Mouse (Mus musculus): ENCODE data around the gene Dot1l. TPM values are rescaled to one million over a fixed set of nuclear protein-coding genes. Genes with fewer than 3 reads are reported as not detected.
"Not testable (repeated sequence)": the region's sequence is repeated elsewhere in the genome, so short reads cannot be mapped to it uniquely, and the experiment has no call there.

The Dot1l gene
- total RNA-seq, 2 experiments from 2014 or later: 59.1 to 66.7 TPM

DNA sequence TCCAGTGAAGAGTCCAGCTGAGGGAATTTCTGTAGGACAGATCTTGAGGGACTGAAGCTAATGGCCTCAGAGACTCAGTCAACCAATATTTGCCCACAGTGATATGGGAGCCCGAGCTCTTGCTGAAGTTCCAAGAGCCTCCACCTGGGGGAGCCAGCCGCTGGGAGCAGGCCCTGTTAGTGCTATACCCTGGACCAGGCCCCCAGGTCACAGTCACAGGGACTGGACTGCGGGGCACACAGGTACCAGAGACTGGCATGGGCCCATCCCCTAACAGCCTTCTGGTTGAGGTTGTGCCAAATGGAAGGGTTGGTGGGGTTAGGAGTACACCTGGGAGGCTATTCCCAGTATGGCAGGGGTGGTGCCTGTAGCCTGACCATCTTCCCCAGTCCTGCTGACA, 50.9 kb downstream of the Dot1l start:
- DNase-seq (ENCODE audit: low spot score in 2 of 2): peak; percentile 76 to 81
- intact Hi-C loops (cut with DNase I): loop anchor here (5.0 kb wide), 1 partner anchor 71 kb away; no protein-coding TSS in a partner anchor

DNA sequence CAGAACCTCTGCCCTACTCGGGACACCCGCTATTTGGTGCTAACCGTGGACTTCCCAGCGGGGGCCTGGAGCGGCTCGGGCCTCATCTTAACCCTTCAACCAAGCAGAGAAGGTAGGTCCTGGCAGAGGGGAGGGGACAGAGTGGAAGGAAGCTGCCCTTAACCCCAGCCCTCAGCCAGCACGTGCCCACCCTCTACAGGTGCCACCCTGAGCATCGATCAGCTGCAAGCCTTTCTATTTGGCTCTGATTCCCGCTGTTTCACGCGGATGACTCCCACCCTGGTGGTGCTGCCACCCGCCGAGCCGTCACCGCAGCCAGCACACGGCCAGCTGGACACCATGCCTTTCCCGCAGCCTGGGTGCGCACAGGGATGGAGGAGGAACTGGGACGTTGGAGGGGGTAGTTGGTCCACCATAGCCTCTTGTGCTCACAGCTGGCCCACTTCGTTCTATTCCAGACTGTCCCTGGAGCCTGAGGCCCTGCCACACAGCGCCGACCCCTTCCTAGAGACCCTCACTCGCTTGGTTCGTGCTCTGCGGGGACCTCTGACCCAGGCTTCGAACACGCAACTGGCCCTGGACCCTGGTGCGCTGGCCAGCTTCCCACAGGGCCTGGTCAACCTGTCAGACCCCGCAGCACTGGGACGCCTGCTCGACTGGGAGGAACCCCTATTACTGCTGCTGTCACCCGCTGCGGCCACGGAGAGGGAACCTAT, 51.5 kb downstream of the Dot1l start:
- intact Hi-C loops (cut with DNase I): loop anchor here (5.0 kb wide), 1 partner anchor 71 kb away; no protein-coding TSS in a partner anchor
- no peak for DNase-seq (ENCODE audit: low spot score in 2 of 2)

DNA sequence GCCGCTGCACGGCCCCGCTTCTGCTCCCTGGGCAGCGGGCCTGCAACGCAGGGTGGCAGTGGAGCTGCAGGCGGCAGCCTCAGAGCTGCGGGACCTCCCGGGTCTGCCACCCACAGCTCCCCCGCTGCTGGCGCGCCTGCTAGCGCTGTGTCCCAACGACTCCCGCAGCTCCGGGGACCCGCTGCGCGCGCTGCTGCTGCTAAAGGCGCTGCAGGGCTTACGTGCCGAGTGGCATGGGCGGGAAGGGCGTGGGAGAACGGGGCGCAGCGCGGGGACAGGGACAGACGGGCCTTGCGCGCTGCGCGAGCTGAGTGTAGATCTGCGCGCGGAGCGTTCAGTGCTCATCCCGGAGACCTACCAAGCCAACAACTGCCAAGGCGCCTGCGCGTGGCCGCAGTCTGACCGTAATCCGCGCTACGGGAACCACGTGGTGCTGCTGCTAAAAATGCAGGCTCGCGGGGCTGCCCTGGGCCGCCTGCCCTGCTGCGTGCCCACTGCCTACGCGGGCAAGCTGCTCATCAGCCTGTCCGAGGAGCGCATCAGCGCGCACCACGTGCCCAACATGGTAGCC, 52.1 kb downstream of the Dot1l start:
- intact Hi-C loops (cut with DNase I): loop anchor here (5.0 kb wide), 1 partner anchor 70 kb away; no protein-coding TSS in a partner anchor

DNA sequence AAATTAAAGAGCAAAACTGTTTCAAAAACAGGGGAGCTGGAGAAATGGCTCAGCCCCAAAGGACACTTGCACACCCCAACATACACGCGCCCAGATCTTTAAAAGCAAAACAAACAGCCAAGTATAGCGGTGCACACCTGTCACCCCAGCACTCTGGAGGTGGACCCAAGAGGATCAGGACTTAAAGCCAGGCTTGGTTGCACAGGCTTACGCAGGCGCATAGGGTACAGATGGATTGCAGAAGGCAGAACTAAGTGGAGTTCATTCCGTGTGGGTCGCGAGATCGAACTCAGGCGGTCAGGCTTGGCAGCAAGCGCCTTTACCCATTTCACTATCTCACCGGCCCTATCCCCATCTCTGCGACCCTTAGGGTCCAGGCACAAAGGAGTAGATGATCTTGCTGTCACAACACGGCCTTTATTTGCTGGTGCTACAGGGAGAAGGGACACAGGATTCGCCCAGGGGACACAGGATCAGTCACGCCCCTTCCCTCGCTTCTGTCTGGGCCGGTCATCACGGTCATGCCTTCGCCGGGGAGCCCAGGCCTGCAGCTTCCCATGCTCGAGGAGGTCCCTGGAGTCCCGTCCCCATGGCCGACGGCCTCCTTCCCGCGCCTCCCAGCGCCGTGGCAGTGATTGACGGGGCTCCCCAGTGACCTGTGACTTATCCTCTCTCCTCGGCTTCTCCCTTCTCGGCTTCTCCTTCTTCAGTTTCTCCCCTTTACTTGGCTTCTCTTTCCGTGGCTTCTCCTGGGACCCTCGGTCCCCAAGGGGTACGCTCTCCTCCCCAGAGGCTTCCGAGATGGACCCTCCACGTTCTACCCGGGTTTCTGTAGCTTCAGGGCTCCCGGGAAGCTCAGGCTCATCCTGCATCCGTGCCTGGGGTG, 53.3 kb downstream of the Dot1l start:
- intact Hi-C loops (cut with DNase I): loop anchor here (5.0 kb wide), 1 partner anchor 69 kb away; no protein-coding TSS in a partner anchor
- DNase-seq (ENCODE audit: low spot score in 2 of 2): no peak

More for the DNA sequence above, 52.1 kb downstream of the Dot1l start:
- DNase-seq (ENCODE audit: low spot score in 2 of 2): peak; percentile 89 to 94

DNA sequence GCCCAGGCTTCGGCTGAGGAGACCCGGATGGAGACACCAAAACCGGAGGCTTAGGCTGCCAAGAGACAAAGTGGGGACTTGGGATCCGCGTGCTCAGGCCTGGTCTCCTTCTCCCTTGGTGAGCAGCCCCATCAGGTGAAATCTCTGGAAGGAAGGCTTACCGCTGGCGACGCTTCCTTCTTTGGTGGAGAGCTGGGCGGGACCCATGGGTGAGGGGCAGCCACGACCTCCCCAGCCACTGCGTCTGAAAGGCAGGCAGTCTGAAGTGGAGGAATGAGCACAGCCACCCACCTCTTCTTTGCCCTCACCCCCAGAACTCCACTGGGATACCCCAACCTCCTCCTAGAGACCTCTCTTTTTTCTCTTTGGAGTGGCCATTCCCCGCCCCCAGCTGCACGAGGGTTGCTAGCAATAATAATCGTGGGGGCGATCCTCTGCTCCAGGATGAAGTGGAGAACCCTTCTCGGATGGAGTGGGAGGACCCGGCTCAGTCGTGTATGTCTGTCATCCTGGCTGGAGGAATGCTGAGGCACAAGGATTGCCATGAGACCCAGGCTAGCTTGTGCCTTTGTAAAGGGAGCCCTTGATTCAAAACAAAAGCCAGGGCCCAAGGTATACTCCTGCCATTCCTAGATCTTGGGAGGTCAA, 54.1 kb downstream of the Dot1l start:
- peak in 1 of 2 experiments; percentile 64 for DNase-seq (ENCODE audit: low spot score in 2 of 2)
- intact Hi-C loops (cut with DNase I): loop anchor here (5.0 kb wide), 1 partner anchor 68 kb away; no protein-coding TSS in a partner anchor

DNA sequence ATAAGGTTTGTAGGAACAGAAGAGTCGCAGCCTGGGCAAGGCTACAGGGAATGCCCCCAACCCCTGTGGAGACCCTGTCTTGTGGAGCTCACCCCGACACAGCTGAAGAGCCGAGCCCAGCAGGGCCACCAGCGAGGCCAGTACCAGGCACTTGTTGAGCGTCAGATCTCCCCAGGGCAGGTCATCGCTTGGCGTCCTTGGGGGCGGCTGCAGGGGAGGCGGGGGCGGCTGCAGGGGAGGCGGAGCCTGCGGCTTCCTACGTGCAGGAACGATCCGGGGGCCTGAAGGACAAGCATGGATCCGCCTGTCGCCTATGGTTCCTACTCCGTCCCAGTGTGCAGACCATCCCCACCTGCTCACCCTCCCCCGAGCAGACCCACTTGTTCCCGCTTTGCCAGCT, 55.1 kb downstream of the Dot1l start:
- intact Hi-C loops (cut with DNase I): no loop called here
- DNase-seq (ENCODE audit: low spot score in 2 of 2): no peak

DNA sequence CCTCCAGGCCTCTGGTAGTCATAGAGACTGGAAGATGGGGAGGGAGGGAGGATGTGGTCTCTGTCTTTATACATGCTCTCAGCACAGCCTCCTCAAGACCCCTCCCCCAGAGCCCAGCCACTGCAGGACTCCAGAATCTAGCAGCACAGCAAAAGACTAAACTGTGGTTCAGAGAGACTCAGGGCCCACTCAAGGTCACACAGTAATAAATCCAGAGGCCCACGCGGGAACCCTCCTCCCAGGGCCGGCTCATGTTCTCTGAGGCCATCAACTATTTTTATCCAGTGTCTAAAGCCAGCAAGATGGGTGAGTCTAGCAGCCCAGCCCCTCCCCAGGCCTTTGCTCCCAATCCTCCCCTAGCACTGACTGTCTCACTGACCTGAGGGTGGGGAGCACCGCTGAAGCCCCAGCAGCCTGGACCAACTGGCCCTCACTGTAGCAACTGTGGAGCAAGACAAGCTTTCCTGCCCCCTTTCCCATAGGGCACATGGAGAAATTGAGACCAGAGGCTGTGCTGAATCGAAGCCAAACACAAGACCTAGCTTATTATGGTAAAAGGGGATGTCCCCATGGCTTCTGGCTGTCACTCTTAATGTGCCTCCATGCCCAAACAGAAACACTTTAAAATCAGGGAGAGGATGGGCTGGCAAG, 57.5 kb downstream of the Dot1l start:
- intact Hi-C loops (cut with DNase I): no loop called here

DNA sequence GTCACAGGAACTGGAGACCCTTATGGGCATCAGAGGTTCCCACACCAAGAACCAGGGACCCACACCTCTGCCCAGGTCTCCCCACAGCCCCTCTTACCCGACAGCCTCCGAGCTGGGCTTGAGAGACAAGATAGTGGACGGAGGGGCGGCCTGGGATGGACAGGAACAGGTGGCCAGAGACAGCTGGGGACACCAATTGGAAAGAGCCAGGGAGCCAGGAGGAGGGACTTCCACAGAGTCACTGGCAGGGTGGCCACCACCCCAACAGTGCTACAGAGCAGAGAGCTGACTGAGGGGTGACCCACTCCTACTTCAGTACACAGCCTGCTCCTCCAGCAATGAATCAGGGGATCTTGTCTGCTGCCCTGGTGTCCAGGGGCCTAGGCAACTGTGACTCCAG, 58.4 kb downstream of the Dot1l start, which contains the start of gene Jsrp1:
Gene Jsrp1, minus strand, starts transcription at position 133 of the 400 bp plus-strand sequence.
- no peak for DNase-seq (ENCODE audit: low spot score in 2 of 2)
- intact Hi-C loops (cut with DNase I): no loop called here

More for the DNA sequence above, 57.5 kb downstream of the Dot1l start:
- no peak for DNase-seq (ENCODE audit: low spot score in 2 of 2)

DNA sequence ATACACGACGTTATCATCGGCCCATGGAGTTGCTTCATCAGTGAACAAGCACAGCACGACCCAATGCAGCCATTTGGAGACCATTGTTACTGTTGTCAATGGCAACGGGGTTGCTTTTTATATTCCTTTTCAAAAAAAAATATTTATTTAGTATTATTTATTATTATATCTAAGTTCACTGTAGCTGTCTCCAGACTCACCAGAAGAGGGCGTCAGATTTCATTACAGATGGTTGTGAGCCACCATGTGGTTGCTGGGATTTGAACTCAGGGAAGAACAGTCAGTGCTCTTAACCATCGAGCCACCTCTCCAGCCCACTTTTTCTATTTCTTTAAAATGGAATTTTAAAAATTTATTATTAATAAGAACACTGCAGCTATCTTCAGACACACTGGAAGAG, 59.8 kb downstream of the Dot1l start:
- DNase-seq (ENCODE audit: low spot score in 2 of 2): no peak
- intact Hi-C loops (cut with DNase I): no loop called here

DNA sequence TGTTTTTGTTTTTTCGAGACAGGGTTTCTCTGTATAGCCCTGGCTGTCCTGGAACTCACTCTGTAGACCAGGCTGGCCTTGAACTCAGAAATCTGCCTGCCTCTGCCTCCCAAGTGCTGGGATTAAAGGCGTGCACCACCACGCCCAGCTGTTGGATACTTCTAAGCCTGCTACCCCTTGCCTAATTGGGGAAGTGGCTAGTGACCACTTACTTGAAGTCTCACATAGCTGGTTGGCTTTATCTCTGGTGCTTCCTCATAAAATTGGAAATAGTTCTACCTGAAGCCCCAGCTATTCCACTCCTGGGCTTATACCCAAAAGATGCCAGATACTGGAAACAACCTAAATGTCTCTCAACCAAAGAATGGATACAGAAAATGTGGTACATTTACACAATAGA, 61.3 kb downstream of the Dot1l start:
- intact Hi-C loops (cut with DNase I): not testable (repeated sequence)

DNA sequence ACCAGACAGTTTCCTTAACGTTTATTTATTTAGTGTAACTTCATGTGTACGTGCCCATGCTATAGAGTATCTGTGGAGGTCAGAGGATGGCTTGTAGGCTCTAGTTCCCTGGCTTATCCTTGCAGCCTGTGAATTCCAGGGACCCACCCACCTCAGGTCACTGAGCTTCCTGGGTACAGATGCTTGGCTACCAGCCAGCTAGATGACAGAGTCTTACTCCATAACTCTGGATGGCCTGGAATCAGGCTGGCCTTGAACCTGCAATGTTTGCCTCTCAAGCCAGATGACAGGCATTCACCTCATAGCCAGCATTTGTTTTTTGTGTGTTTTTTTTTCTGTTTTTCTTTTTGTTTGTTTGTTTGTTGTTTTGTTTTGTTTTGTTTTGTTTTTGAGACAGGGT, 62.2 kb downstream of the Dot1l start:
- no peak for DNase-seq (ENCODE audit: low spot score in 2 of 2)
- intact Hi-C loops (cut with DNase I): no loop called here

More for the DNA sequence above, 61.3 kb downstream of the Dot1l start:
- DNase-seq (ENCODE audit: low spot score in 2 of 2): not testable (repeated sequence)

DNA sequence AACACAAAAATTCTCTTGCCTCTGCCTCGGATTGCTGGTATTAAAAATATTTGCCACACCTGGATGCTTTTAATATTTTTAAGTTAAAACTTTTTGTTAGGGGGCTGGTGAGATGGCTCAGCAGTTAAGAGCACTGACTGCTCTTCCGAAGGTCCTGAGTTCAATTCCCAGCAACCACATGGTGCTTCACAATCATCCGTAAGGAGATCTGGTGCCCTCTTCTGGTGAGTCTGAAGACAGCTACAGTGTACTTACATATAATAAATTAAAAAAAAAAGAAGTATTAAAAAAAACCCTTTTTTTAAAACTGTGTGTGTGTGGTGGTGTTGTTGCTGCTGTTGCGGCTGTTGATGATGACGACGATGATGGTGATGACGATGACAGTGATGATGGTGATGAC, 62.9 kb downstream of the Dot1l start:
- DNase-seq (ENCODE audit: low spot score in 2 of 2); intact Hi-C loops (cut with DNase I): not testable (repeated sequence)

DNA sequence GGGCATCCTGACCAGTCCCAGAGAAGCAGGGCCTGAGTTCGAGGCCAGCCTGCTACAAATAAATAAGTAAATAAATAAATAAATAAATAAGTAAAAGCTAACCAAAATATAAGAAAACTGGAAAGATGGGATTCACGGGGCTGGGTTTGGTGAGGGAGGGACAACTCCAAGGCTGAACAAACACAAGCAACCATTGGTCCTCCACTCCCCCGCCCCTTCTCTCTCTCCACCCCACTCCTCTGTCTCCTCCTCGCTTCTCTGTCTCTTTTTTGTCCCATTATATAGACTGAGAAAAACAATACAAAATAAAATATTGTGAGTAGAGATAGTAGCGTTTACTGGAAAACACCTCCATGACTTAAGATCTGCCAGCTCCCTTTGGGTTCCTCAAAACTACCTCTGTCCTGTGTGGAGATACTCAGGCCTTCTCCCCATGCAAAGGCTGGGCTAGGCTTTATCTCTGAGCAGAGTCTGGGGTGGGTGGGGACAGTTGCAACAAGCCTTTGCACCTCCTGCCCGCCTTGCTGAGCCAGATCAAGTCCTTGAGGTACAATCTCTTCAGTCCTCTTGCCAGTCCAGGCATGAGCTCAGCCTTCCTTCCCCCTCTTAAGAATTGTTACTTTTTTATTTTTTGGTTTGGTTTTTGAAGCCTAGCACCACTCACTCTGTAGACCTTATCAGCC, 63.7 kb downstream of the Dot1l start:
- intact Hi-C loops (cut with DNase I): no loop called here
- DNase-seq (ENCODE audit: low spot score in 2 of 2): no peak

DNA sequence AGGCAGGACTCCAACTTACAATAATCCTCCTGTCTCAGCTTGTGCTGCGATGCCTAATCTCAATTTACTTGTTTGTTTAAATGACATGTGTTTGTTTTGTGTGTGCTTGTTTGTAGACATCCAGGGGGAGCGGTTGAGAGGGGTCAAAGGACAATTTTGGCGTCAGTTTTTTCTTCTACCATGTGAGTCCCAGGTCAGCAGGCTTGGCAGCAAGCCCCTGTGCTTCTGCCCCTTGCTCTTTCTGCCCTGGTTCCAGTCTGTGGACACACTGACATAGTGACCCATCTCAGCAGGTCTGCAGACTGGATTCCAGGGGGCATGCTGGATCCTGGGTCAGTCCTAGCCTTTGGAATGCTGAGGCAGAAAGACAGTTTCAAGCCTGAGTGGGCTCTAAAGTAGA, 64.4 kb downstream of the Dot1l start:
- intact Hi-C loops (cut with DNase I): no loop called here

DNA sequence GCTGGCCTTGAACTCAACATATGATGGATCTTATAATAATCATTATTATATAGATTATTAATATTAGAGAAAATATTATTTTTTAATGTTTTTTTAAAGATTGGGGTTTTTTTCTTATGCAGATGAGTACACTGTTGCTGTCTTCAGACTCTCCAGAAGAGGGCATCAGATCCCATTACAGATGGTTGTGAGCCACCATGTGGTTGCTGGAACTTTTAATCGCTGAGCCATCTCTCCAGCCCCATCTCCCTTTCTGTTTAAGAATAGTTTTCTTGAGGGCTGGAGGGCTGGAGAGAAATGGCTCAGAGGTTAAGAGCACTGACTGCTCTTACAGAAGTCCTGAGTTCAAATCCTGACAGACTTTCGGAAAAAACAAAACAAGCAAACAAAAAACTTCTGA, 67.0 kb downstream of the Dot1l start:
- intact Hi-C loops (cut with DNase I): no loop called here
- no peak for DNase-seq (ENCODE audit: low spot score in 2 of 2)

More for the DNA sequence above, 64.4 kb downstream of the Dot1l start:
- no peak for DNase-seq (ENCODE audit: low spot score in 2 of 2)

DNA sequence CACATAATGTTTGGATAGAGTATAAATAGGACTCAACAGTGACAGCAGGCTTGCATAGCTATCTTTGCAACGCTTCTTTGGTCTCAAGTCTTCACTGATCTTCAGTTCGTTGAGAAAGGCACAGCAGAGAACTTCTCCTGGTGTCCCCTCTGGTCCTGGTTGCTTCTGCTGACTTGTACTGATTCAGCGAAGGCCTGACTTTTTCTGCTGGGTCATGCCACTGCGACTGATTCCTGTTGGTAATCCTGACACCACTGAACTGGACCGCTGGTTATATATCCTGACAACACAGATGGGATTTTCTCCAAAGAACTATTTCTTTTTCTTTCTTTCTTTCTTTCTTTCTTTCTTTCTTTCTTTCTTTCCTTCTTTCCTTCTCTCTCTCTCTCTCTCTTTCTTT, 67.5 kb downstream of the Dot1l start:
- no peak for DNase-seq (ENCODE audit: low spot score in 2 of 2)
- intact Hi-C loops (cut with DNase I): no loop called here

DNA sequence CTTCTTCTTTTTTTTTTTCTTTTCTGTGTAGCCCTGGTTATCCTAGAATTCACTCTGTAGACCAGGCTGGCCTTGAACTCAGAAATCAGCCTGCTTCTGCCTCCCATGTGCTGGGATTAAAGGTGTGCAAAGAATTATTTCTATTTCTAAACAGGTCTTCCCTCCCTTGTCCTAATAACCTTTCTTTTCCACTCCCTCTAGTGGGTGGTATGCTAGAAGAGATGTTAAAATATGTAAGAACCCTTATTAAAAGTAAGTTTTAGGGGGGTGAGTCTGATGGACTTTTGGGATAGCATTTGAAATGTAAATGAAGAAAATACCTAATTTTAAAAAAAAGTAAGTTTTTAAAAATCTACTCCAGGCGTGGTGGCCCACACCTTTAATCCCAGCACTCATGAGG, 68.3 kb downstream of the Dot1l start:
- intact Hi-C loops (cut with DNase I): no loop called here
- DNase-seq (ENCODE audit: low spot score in 2 of 2): no peak

DNA sequence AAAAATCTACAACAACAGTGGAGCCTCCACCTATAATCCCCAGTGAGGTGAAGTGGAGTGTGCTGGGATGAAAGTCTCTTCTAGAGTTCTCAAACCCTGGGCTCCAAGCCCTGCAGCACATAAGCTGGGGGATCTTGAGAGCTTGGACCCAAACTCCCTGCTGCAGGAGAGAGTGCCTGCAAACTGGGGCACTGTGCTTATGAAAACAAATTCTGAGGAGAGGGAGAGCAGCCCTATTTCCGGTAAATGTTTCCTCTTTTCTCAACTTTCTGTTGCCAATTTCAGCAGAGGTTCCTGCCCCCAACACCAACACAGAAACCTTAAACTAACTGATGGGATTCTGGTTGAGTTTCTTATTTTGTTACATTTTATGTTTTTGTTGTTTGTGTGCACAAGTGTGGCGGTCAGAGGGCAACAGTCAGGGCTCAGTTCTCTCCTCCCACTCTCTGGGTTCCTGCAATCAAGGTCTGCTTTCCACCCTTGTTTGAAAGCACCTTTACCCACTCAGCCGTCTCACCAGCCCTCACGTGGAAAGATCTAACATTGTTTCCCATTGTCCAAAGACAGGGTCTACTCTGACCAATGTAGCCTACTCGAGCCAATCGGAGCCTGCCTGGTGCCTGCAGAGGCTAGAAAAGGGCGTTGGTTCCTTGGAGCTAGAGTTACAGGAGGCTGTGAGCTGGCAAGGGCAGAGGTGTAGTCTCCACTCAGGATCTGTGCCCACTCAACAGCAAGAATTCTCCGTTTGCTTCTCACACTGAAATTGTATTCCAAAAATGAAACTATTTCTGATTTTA, 69.0 kb downstream of the Dot1l start:
- DNase-seq (ENCODE audit: low spot score in 2 of 2): no peak
- intact Hi-C loops (cut with DNase I): no loop called here
